Mouse (Mus musculus) brain, embryonic 18.5 days (tissue): ENCODE results near the gene Gm10024.
"Not testable (repeated sequence)": the region's sequence is repeated elsewhere in the genome, so short reads cannot be mapped to it uniquely, and the experiment has no call there.

Experiments used
- DNase-seq: peaks from one replicate; pipeline ENCODE4 v3.0.0-alpha.2; 2012; ENCODE audit warnings: low read depth, low spot score

Gene Gm10024

DNA sequence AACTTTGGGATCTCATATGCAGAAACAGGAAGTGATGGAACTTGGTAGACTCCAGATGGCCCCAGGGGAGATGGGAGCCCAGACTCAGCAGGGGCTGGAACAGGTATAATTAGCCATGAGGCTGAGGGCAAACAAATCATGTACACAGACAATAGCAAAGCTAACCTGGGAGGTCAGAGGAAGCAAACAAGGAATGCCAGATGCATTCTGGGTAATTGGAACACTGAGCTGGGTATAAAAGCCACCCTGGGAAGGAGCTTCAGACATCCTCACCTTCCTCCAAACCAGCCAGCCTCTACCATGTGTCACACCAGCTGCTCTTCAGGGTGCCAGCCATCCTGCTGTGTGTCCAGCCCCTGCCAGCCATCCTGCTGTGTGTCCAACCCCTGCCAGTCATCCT lies at the start of gene Gm10024:
Gm10024 (plus strand) TSS at position 301 of the 400 bp plus-strand sequence.
- not testable (repeated sequence) for DNase-seq

DNA sequence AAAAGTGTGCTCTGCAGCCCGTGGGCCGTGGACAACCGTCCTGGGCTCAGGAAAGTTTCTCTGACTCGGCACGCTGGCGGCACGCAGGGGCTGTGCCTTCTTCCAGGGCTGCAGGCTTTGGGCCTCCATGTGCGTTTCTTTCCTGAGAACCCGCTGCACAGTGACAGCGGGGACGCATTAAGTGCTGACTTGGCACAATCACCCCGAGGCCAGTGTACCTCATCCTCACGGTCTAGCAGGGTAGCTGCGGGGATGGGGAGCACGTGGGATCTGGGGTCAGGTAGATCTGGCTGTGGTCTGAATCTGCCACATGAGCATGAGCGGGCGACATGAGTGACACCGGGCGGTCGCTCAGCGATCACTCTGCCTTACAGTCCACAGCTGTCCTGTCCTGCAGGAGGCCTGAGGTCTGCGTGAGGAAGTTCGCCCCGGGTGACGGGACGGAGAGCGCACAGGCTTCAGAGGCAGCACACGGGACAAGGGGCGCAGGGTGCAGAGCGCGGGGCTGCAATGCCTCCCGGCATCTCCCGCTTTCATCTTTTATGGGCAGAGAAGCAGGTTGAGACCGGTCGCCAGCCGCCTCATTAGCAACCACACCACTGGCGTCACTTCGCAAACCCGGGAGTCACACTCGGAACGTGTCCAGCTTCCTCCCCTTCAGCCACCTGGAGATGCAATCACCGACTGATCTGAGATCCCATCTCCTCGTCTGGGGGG lies 47.1 kb upstream of the Gm10024 start:
- no peak for DNase-seq

DNA sequence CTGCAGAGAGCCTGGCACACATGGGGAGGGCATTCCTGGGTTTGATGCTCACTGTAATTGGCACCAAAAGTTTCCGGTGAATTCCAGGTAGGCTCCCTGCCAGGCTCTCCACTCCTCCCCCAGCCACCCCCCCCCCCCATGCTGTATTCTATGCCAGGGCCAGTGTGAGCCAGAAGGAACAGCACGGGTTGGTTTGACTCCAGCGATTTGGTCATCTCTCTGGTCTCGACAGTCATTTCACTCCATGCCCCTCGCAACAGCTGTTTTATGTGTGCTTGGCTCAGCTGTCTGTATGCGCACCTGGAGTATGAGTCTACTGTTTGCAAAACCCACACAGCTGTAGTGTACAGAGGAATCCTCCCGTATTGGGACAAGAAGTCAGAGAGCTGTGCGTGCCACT lies 44.9 kb upstream of the Gm10024 start:
- no peak for DNase-seq

DNA sequence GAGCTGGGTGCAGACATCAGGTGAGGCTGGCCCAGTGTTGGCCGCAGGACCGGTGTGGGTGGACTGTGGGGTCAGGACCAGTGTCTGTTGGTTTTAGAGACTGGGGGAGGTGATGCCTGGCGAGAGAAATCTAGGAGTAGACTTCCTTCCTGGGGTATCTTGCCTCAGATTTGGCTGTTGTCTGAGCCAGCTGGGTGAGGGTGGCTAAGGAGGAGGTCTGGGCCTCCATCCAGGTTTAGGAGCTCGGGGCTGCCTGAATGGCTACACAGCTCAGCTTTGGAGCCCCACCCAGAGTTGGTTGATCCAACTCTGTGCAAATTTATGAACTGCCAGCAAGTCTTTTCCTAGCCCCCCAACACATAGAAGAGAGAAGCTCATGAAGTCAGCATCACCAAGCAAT lies 43.9 kb upstream of the Gm10024 start:
- no peak for DNase-seq

DNA sequence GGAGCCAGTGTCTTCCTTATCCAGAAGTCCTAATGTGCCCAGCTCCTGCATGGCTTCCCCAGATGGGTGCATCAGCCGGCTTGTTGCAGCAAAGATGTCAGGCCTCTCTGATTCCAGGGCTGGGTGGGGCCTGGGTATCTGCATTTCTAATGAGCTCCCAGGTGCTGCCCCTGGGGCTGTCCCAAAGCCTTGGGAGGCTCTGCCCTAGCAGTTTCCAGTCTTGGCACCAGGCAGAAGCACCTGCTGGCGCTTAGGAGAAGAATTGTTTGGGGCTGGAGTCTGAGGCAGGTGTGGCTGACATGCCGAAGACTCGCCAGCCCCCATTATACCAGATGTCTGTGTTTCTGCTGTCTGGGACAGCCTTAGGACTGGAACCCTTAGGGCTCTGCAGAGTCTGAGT lies 40.5 kb upstream of the Gm10024 start:
- no peak for DNase-seq

DNA sequence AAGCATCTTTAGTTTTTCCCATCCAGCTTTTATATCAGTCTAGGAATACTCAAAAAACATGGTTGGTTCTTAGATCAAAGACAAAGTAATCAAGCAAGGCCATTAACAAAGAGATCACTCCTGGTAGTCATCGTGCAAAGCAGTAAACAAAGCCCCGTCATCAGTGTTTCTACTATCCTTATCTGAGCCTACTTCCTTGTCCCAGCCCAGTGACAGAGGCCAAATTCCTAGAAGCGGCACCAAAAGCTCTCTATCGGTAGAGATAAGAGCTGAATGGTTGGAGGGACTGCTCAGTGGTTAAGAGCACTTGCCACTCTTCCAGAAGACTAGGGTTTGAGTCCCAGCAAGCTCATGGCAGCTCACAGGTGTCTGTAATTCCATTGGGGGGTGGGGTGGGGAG lies 39.7 kb upstream of the Gm10024 start:
- DNase-seq: no peak

DNA sequence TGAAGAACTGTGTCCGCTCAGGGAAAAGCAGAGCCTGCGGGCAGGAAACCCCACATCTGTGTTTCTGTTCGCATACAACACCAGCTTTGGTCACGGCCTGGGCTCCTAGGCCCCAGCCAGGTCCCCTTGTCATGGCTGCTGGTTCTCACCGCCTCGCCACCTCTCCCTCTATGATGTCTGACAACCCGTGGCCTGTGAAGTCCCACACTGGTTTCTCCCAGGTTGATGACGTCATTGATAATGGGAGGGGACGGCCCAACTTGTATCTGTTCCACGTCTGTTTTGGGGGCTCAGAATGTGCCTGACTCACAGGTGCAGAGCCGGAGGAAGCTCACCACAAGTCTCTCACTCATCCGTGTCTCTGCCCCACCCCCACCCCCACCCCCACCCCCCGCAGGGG lies 37.5 kb upstream of the Gm10024 start:
- no peak for DNase-seq

DNA sequence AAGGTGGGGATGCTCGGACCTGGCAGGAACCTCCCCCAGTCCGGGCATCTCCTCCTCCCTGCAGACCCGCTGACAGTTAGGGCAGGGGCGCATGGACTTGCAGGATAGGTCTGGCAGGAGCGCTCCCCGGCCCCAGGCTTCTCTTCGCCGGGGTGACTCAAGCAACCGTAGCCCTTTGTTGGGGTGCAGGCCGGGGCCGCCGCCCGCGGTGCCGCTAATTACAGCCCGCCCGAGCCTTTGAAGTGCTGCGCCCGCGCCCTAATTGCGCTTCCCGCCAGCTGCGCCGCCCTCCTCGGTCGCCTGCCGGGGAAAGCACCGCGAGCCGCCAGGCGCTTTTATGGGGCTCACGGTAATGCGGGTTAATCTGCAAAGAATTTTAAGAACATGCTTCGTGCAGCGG lies 33.7 kb upstream of the Gm10024 start:
- DNase-seq: no peak

DNA sequence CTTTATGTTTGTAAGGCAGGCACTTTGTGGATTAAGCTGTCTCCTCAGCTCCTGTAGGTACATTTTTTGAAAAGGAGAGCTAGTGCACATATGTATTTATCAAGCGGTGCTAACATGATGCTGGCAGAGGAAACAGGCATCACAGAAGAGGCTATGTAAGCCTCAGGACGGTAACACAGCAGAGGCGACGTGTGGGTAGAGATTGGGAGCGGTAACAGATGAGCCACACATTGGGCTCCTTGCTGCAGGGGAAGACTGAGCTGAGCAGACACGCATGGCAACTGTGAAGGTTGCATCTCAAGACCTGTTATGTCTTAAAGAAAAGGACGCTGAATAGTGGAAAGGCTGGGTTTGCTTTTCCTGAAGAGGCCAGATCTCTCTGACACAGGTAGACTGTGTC lies 28.3 kb upstream of the Gm10024 start:
- DNase-seq: no peak

DNA sequence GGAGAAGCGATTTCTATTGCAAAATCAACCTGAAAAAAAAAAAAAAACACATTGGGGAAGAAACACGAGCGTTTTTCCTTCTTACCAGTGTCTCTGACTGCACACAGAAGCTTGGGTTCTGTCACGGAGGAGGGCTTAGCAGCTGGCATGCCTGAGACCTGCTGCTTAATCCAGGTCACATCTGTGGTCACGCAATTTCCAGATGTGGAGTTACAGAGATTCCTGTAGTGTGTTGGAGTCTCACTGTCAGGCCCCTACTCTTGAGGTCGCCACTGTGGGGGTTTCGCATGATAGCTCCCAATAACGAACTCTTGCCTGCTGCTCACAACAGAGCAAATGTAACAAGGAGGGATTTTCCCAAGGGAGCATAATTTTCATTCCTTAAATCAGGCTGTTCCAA lies 27.1 kb upstream of the Gm10024 start:
- no peak for DNase-seq

DNA sequence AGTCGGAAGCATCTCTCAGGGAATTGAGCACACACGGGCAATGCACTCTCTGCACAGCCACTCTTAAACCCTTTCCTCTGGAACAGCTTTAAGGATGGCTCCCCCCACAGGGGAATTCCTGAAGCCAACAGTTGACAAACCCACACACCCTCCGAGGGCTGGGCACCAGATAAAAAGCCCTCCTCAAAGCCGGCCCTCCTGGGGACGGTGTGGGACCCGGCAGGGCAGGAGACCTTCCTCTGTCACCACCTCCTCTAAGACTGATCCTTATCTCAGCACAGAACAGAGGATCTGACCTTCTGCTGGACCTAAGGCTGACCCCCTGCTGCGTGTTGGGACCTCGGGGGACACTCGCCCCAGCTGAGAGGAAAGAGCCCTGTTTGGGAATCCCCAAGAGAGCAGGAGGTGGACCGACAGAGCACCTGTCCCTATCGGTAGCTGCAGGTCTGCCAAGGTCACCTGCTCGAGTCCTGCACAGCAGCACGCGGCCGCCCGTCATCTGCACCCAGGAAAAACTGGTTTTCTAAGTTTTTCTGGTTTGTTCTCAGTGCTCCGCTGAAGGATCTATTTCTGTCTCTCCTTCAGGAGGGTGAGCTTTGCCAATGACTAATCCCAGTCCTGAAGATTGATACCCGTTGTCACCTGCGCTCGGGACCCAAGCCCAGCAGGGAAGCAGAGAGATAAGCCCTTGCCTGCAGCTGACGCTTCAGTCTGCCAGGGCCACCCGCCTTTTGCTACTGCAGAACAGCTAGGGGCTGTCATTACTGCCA lies 25.2 kb upstream of the Gm10024 start, which contains the start of gene Tspear:
Tspear (plus strand) TSS at position 675 of the 770 bp plus-strand sequence.
- DNase-seq: no peak

DNA sequence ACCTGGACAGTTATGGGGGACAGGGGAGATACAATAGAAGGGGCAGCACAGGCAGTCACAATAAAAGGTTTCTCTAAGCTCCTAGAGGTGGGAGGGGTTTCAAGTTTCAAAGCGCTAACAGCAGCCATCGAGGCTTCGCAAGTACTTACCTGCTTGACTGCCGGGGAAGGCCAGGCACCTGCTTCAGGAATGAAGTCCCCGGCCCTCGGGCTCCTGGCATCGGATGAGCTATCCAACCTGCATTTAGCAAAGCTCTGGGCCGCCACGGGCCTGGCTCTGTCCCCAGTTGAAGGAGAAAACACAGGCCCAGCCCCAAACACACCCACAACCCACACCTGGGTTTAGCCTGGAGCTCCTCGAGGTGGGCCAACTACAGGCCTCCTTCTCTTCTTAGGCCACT lies 24.2 kb upstream of the Gm10024 start:
- DNase-seq: no peak

DNA sequence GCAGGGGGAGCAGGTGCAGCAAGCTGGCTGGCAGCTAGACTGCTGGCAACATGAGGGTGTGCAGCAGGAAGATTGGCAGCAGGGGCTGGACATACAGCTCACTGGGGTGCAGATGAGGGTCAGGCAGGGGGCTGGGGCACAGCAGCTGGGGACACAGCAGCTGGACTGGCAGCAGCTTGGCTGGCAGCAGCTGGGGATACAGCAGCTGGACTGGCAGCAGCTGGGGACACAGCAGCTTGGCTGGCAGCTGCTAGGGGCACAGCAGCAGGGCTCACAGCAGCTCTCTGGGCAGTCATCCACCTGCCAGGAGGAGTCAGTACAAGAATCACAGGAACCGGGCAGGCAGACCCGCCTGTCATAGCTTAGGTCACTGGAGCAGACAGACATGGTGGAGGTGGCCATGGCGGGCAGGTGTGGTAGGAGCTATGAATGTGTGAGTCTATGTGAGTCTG lies 20.9 kb upstream of the Gm10024 start, which contains the start of gene Gm19402:
Gm19402 (minus strand) TSS at position 402 of the 452 bp plus-strand sequence.
- not testable (repeated sequence) for DNase-seq

DNA sequence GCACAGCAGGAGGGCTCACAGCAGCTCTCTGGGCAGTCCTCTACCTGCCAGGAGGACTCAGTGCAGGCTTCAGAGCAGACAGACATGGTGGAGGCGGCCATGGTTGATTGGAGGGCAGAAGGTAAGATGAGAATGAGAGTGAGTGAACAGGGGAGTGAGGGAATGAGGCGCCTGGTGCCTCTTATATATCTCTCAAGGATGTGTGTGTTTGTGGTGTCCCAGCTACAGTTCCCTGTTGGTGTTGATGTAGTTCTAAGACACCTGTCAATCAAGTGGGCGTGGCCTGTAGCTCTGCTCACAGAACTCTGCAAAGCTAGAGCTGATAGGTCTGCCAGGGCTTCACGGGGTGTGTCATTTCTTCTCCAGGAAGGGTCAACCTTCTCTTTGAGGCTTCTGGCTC lies 14.1 kb upstream of the Gm10024 start, which contains the start of gene Gm9508:
Gm9508 (minus strand) TSS at position 101 of the 400 bp plus-strand sequence.
- DNase-seq: no peak

DNA sequence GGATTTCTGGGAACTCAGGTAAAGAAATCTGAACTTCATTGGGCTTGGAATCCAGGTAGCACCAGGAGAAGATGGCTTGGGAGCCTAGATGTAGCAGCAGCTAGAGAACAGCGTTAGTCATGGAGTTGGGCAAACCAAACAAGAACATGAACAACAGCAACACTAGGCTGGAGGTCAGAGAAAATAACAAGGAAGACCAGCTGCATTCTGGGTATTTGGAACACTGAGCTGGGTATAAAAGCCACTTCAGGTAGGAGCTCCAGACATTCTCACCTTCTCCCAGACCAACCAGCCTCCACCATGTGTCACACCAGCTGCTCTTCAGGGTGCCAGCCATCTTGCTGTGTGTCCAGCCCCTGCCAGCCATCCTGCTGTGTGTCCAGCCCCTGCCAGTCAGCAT lies 4.9 kb upstream of the Gm10024 start, which contains the start of gene Gm10272:
Gm10272 (plus strand) TSS at position 301 of the 400 bp plus-strand sequence.
- DNase-seq: no peak

DNA sequence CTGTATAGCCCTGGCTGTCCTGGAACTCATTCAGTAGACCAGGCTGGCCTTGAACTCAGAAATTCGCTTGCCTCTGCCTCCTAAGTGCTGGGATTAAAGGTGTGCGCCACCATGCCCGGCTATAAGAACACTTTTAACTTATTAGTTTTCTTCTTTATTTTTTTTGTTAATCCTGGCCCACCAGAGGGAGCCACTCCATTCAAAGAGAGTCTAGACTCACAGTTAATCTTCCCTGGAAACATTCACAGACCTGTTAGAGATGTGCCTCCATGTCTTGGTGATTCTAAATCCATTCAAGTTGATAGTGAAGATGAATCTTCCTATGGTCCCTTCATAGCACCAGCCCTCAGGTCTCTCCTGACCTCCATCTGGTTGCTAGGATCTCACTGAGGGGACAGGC lies 1.4 kb upstream of the Gm10024 start:
- no peak for DNase-seq

DNA sequence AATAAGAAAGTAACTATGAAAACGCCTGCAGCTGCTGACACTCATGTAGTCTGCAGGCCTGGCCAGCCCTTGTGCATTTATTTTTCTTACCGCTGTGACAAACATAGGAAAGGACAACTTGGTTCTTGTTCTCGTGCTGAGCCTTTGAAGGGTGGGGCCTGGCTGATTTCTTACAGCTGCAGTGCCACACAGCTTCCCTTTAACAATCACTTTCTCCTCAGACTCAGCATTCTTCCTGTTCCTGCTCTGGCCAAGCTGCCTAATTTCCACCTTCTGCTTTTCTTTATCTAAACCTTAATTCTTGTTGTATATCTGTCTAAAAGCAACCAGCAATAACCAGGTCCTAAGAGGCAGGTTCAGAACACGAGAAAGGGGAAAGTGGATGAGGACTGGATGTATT lies 2.5 kb downstream of the Gm10024 start:
- no peak for DNase-seq

DNA sequence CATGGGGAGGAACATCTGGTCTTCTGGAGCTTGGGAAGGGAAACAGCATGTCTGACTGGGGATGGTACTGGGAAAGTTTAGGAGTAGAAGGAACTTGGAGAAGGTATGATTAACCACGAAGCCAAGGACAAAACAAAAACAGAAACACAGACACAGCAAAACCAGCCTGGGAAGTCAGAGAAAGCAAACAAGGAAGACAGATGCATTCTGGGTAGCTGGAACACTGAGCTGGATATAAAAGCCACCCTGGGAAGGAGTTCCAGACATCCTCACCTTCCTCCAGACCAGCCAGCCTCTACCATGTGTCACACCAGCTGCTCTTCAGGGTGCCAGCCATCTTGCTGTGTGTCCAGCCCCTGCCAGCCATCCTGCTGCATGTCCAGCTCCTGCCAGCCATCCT lies 4.2 kb downstream of the Gm10024 start, which contains the start of gene Gm10142:
Gm10142 (plus strand) TSS at position 301 of the 400 bp plus-strand sequence.
- no peak for DNase-seq

DNA sequence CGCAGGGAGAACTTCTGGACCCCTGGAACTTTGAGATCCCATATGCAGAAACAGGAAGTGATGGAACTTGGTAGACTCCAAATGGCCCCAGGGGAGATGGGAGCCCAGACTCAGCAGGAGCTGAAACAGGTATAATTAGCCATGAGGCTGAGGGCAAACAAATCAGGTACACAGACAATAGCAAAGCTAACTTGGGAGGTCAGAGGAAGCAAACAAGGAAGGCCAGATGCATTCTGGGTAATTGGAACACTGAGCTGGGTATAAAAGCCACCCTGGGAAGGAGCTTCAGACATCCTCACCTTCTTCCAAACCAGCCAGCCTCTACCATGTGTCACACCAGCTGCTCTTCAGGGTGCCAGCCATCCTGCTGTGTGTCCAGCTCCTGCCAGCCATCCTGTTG lies 9.0 kb downstream of the Gm10024 start, which contains the start of gene Krtap12-1:
Krtap12-1 (plus strand) TSS at position 301 of the 400 bp plus-strand sequence.
- DNase-seq: not testable (repeated sequence)

DNA sequence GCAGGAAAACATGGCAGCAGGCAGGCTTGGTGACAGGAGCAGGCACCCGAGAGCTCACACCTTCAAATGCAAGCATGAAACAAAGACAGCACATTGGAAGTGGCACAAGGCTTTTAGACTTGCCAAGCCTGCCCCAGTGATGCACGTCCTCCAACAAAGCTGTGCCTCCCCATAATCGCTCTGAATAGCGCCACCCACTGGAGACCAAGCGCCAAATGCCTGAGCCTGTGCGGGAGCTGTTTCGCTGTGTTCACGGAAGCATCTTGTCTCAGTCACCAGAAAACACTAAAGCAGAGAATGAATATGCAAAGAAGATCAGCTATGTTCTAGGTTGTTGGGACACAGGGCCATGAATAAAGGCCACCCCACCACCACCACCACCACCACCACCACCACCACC lies 13.6 kb downstream of the Gm10024 start:
- no peak for DNase-seq

DNA sequence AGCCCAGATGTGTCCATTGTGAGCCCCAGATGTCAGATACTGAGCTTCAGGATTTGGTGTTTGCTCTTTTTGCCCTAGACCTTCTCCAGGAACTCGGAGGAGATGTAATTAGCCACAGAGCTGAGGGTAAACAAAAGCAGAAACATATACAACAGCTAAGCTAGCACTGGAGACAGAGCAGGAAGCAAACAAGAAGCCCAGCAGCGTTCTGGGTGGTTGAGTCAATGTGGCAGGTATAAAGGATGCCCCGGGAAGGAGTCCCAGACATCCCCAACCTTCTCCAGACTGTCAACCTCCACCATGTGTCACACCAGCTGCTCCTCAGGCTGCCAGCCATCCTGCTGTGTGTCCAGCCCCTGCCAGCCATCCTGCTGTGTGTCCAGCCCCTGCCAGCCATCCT lies 14.9 kb downstream of the Gm10024 start, which contains the start of gene Gm10100:
Gm10100 (plus strand) TSS at position 301 of the 400 bp plus-strand sequence.
- no peak for DNase-seq

DNA sequence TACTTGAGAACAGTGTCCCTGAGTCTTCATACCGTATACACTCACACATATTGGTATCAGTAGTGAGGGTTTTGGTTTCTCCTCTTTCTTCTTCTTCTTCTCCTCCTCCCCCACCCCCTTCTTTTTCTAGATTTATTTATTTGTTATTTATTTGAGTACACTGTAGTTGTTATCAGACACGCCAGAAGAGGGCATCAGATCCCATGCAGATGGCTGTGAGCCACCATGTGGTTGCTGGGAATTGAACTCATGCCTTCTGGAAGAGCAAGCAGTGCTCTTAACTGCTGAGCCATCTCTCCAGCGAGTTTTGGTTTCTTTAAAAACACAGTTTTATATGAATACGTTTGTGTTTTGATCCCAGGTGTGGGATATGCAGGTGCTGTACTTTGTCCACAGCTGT lies 17.0 kb downstream of the Gm10024 start:
- DNase-seq: no peak
